Mouse (Mus musculus): ENCODE data around the gene Hspa4. TPM values are rescaled to one million over a fixed set of nuclear protein-coding genes. Genes with fewer than 3 reads are reported as not detected.

Hspa4 gene
- total and polyA plus RNA-seq, 3 experiments = 209 to 907 (median 276) TPM

GRCm38 (mm10) chr11:53254428-53254827, 45.8 kb downstream of the Hspa4 start:
- peak; percentile 73 for DNase-seq (ENCODE audit: low read depth, low spot score)
- no peaks in the 10 kb centered on the region for H3K27me3 ChIP-seq (ENCODE audit: control insufficient read depth in 1 of 2, insufficient read depth in 2 of 2, low read length in 2 of 2)
- H3K79me2 ChIP-seq (ENCODE audit: control insufficient read depth, insufficient read depth, low read length, poor library complexity) = no peaks in the 10 kb centered on the region
- H3K9ac ChIP-seq (ENCODE audit: control insufficient read depth, low read depth, low read length, poor library complexity, severe bottlenecking) = no peak overlapping the region
- no peak for TF ChIP-seq CHD1 (IDR thresholded peaks at IDR 0.05; ENCODE audit: low read depth, low read length)
- peak; percentile 55 for TF ChIP-seq SMC3 (IDR thresholded peaks at IDR 0.05; ENCODE audit: low read depth, low read length)
- TF ChIP-seq TCF12 (IDR thresholded peaks at IDR 0.05; ENCODE audit: low read depth, low read length) = no peak
- TF ChIP-seq ELF1 (IDR thresholded peaks at IDR 0.05; ENCODE audit: low read depth, low read length) = no peak
- peak; percentile 71 for TF ChIP-seq RAD21 (IDR thresholded peaks at IDR 0.05; ENCODE audit: low read depth, low read length)
- no peak for TF ChIP-seq NELFE (IDR thresholded peaks at IDR 0.05; ENCODE audit: low read depth, low read length)
- TF ChIP-seq ZC3H11A (IDR thresholded peaks at IDR 0.05; ENCODE audit: low read depth, low read length) = peak; percentile 66
- peak; percentile 56 to 76 (median 70) for TF ChIP-seq CTCF (IDR thresholded peaks at IDR 0.05 in 2 of 3, conservative IDR thresholded peaks at IDR 0.05 in 1 of 3; ENCODE audit: control insufficient read depth in 1 of 3, insufficient read depth in 1 of 3, low read depth in 2 of 3, low read length in 3 of 3, poor library complexity in 1 of 3, severe bottlenecking in 1 of 3)
- no peak for TF ChIP-seq POLR2AphosphoS5 (IDR thresholded peaks at IDR 0.05; ENCODE audit: borderline replicate concordance, low read depth, low read length)
- no peaks in the 10 kb centered on the region for H3K4me1 ChIP-seq (ENCODE audit: control insufficient read depth in 1 of 2, insufficient read depth in 2 of 2, low read length in 2 of 2)
- H3K9me3 ChIP-seq (replicated peaks; ENCODE audit: insufficient read depth, low read length) = no peaks in the 10 kb centered on the region
- no peak overlapping the region for H3K27ac ChIP-seq (ENCODE audit: control insufficient read depth, low read depth, low read length)
- no peak overlapping the region for H3K4me3 ChIP-seq (ENCODE audit: control insufficient read depth in 1 of 2, insufficient read depth in 1 of 2, low read depth in 2 of 2, low read length in 2 of 2)
- H3K36me3 ChIP-seq (ENCODE audit: control insufficient read depth in 1 of 2, insufficient read depth in 2 of 2, low read length in 2 of 2) = no peaks in the 10 kb centered on the region

- Histone ChIP-seq H3K4me3 (ENCODE audit: control insufficient read depth in 1 of 2, insufficient read depth in 1 of 2, low read depth in 2 of 2, low read length in 2 of 2) (no peak overlapping the region), H3K9ac (ENCODE audit: control insufficient read depth, low read depth, low read length, poor library complexity, severe bottlenecking) (no peak overlapping the region), H3K27ac (ENCODE audit: control insufficient read depth, low read depth, low read length) (no peak overlapping the region), H3K4me1 (ENCODE audit: control insufficient read depth in 1 of 2, insufficient read depth in 2 of 2, low read length in 2 of 2) (no peaks in the 10 kb centered on the region), H3K27me3 (ENCODE audit: control insufficient read depth in 1 of 2, insufficient read depth in 2 of 2, low read length in 2 of 2) (no peaks in the 10 kb centered on the region), H3K36me3 (ENCODE audit: control insufficient read depth in 1 of 2, insufficient read depth in 2 of 2, low read length in 2 of 2) (no peaks in the 10 kb centered on the region), H3K79me2 (ENCODE audit: control insufficient read depth, insufficient read depth, low read length, poor library complexity) (no peaks in the 10 kb centered on the region), H3K9me3 (replicated peaks; ENCODE audit: insufficient read depth, low read length) (no peaks in the 10 kb centered on the region)
- TF ChIP-seq MEF2A (IDR thresholded peaks at IDR 0.05; ENCODE audit: extremely low read depth, insufficient replicate concordance, low read depth, low read length, poor library complexity, severe bottlenecking) = no peak
- no peak for TF ChIP-seq MAZ (IDR thresholded peaks at IDR 0.05; ENCODE audit: low read depth, low read length)
- TF ChIP-seq TBP (IDR thresholded peaks at IDR 0.05; ENCODE audit: low read depth, low read length) = no peak
- no peak for TF ChIP-seq MXI1 (IDR thresholded peaks at IDR 0.05; ENCODE audit: low read depth, low read length)
- TF ChIP-seq POLR2A (IDR thresholded peaks at IDR 0.05; ENCODE audit: control insufficient read depth in 1 of 2, insufficient read depth in 1 of 2, low read depth in 1 of 2, low read length in 2 of 2, poor library complexity in 1 of 2) = no peak
- no peak for DNase-seq (ENCODE audit: low read depth, low spot score)
Observed at GRCm38 (mm10) chr11:53252186-53253119, 47.8 kb downstream of the Hspa4 start.
